12 mouse cellular contexts compared by ENCODE assay signal in the genomic region with DNA sequence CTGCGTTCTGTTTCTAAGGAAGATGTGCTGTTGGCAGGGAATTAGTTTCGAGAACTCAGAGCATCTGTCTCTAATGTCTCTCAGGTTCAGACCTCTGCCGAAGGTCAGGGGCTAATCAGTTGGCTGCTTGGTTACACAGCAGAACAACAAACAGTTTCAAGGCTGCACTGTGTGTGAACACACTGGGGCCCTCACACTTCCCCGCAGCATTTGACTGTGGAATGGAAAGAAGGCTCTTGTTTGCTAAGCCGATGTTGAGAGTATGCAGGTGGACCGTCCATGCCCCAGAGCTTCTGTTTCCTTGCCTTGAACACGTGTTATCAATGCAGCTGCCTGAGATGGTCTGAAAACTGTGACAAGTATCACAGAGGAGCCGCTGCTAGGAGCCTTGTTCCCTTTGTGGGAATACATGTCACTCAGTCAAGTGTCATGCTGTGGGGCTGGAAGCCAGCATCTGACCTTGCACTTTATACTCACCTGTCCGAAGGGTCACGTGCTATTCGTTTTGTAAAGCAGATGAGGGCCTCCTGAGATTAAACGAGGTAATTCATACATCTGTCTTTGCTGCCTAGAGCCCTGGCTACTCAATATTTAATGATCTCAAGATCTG.
A peak's percentile ranks its signal among the peaks of the same experiment; 100 is the strongest.
DNase-seq lines count a peak whose midpoint lies in the region; ATAC-seq and TF ChIP-seq lines count a peak whose summit lies in the region.
"Had no signal": no experiment of that assay in that cellular context is flagged by ENCODE, and none has a peak within 500 bp of the region (broad histone marks: within the 10 kb centered on the region; RNA-seq: fewer than 3 reads in every experiment).

No protein-coding gene starts in this region.

- H3K9me3 ChIP-seq in limb, embryonic 14.5 days (ENCODE audit: control insufficient read depth, low read length): no peaks in the 10 kb centered on the region
- no peaks in the 10 kb centered on the region for H3K9me3 ChIP-seq in limb, embryonic 10.5 days (replicated peaks)
- H3K9me3 ChIP-seq in midbrain, embryonic 14.5 days (ENCODE audit: control insufficient read depth, low read length): no peaks in the 10 kb centered on the region
- H3K9me3 ChIP-seq in kidney, embryonic 14.5 days (ENCODE audit: control insufficient read depth, low read length): no peaks in the 10 kb centered on the region

- no peak overlapping the region for H3K4me2 ChIP-seq in limb, embryonic 14.5 days (replicated peaks; ENCODE audit: low read depth, low read length, severe bottlenecking)
- no peak overlapping the region for H3K4me2 ChIP-seq in midbrain, embryonic 14.5 days (ENCODE audit: low read length)
- no peak overlapping the region for H3K4me2 ChIP-seq in kidney, embryonic 14.5 days (replicated peaks; ENCODE audit: low read depth, low read length)

- DNase-seq in adrenal gland, postnatal 14 days: peak; percentile 16
- DNase-seq in adrenal gland, adult (ENCODE audit: inconsistent age in 2 of 2, low spot score in 1 of 2): no peak
- no peak for DNase-seq in limb, embryonic 14.5 days (ENCODE audit: low spot score)
- DNase-seq in limb, embryonic 10.5 days (ENCODE audit: low spot score): no peak
- peak; percentile 67 for DNase-seq in embryo, embryonic 10.5 days (ENCODE audit: low spot score)
- DNase-seq in midbrain, embryonic 14.5 days: peak; percentile 31
- no peak for DNase-seq in thymus, adult 18-20 months
- DNase-seq: cerebellum, postnatal 36 days; gastrocnemius, postnatal 25 days; left cerebral cortex, postnatal 4 days; lung, postnatal 36 days had no signal

- H3K4me1 ChIP-seq in limb, embryonic 14.5 days (ENCODE audit: control insufficient read depth, insufficient read depth, low read length): no peaks in the 10 kb centered on the region
- H3K4me1 ChIP-seq in limb, embryonic 10.5 days: no peaks in the 10 kb centered on the region
- H3K4me1 ChIP-seq in midbrain, embryonic 14.5 days (ENCODE audit: control insufficient read depth, insufficient read depth, low read length): peaks cover 7% of the 10 kb centered on the region; the same call in 1 of the 2 replicates
- no peaks in the 10 kb centered on the region for H3K4me1 ChIP-seq in kidney, embryonic 14.5 days (ENCODE audit: control insufficient read depth, insufficient read depth, low read length)

- no peak overlapping the region for H3K9ac ChIP-seq in limb, embryonic 14.5 days (ENCODE audit: low read depth, low read length, severe bottlenecking)
- no peak overlapping the region for H3K9ac ChIP-seq in midbrain, embryonic 14.5 days (replicated peaks; ENCODE audit: low read length)
- no peak overlapping the region for H3K9ac ChIP-seq in kidney, embryonic 14.5 days (ENCODE audit: low read depth, low read length)

- TF ChIP-seq POLR2A in limb, embryonic 14.5 days (IDR thresholded peaks at IDR 0.05; ENCODE audit: borderline replicate concordance, extremely low read depth, insufficient read depth, insufficient read length): no peak

- H3K36me3 ChIP-seq in limb, embryonic 14.5 days (ENCODE audit: control insufficient read depth, insufficient read depth, low read length): no peaks in the 10 kb centered on the region
- H3K36me3 ChIP-seq in limb, embryonic 10.5 days: no peaks in the 10 kb centered on the region
- no peaks in the 10 kb centered on the region for H3K36me3 ChIP-seq in midbrain, embryonic 14.5 days (ENCODE audit: control insufficient read depth, insufficient read depth, low read length)
- H3K36me3 ChIP-seq in kidney, embryonic 14.5 days (ENCODE audit: control insufficient read depth, insufficient read depth, low read length): no peaks in the 10 kb centered on the region

- no peak overlapping the region for H3K4me3 ChIP-seq in limb, embryonic 14.5 days (replicated peaks; ENCODE audit: low read length)
- no peak overlapping the region for H3K4me3 ChIP-seq in limb, embryonic 10.5 days
- H3K4me3 ChIP-seq in midbrain, embryonic 14.5 days (replicated peaks; ENCODE audit: low read depth, low read length): no peak overlapping the region
- no peak overlapping the region for H3K4me3 ChIP-seq in kidney, embryonic 14.5 days (ENCODE audit: low read length)

- no peaks in the 10 kb centered on the region for H3K27me3 ChIP-seq in limb, embryonic 14.5 days (ENCODE audit: control insufficient read depth, insufficient read depth, low read length)
- no peaks in the 10 kb centered on the region for H3K27me3 ChIP-seq in limb, embryonic 10.5 days (ENCODE audit: low read depth, poor library complexity, severe bottlenecking)
- H3K27me3 ChIP-seq in midbrain, embryonic 14.5 days (ENCODE audit: control insufficient read depth, insufficient read depth, low read length): no peaks in the 10 kb centered on the region
- H3K27me3 ChIP-seq in kidney, embryonic 14.5 days (ENCODE audit: control insufficient read depth, insufficient read depth, low read length): no peaks in the 10 kb centered on the region

- peak; percentile 47; the same call in 1 of the 2 replicates for ATAC-seq in limb, embryonic 14.5 days (ENCODE audit: low FRiP score, low read depth)
- ATAC-seq in midbrain, embryonic 14.5 days (ENCODE audit: low FRiP score, low TSS enrichment): 0 out of 2 replicates have a peak, but pooled peaks have one; percentile 24
- no peak for ATAC-seq in kidney, embryonic 14.5 days (ENCODE audit: low FRiP score, low TSS enrichment)

- 70% methylated on average over 12 of the region's 12 CpGs for WGBS in limb, embryonic 14.5 days
- 68% methylated on average over 12 of the region's 12 CpGs for WGBS in limb, embryonic 10.5 days
- WGBS in midbrain, embryonic 14.5 days: 58% methylated on average over 12 of the region's 12 CpGs
- WGBS in kidney, embryonic 14.5 days: 62% methylated on average over 12 of the region's 12 CpGs

- no peak overlapping the region for H3K27ac ChIP-seq in limb, embryonic 14.5 days (replicated peaks; ENCODE audit: low read depth, low read length)
- H3K27ac ChIP-seq in limb, embryonic 10.5 days: no peak overlapping the region
- H3K27ac ChIP-seq in midbrain, embryonic 14.5 days (replicated peaks; ENCODE audit: low read depth, low read length): no peak overlapping the region
- no peak overlapping the region for H3K27ac ChIP-seq in kidney, embryonic 14.5 days (ENCODE audit: low read depth, low read length)

Comparison
In these comparisons a context has a peak if more than half of its experiments do, and no peak if none do; other contexts are left out.
1. DNase-seq: peak in adrenal gland, postnatal 14 days (single experiment), embryo, embryonic 10.5 days (single experiment) and midbrain, embryonic 14.5 days (single experiment); none in adrenal gland, adult (0 of 2), limb, embryonic 14.5 days (single experiment), limb, embryonic 10.5 days (single experiment) and thymus, adult 18-20 months (0 of 2).